Mouse (Mus musculus) left cerebral cortex, adult 2 months (tissue): ENCODE measurements at regions not wholly inside any gene's neighbourhood (a gene's known extent, or its start where the extent isn't known, plus 50 kb on each side); places are given as distances from the start of the nearest gene placed in this dataset.

Experiments used
- DNase-seq, 2 experiments: peaks; one replicate each; pipeline ENCODE4 v3.0.0; 2021 to 2022; ENCODE audit warnings: low spot score in 2 of 2, mixed read lengths in 1 of 2; ENCODE audit errors: extremely low spot score in 1 of 2
- H3K27ac ChIP-seq: fragments of 200-600 bp; 2 replicates; pipeline ENCODE4 v1.8.1; 2022
- H3K4me3 ChIP-seq: fragments of 200-600 bp; 2 replicates; pipeline ENCODE4 v1.8.1; 2022
- CTCF ChIP-seq: fragments of 200-600 bp; IDR thresholded peaks from 2 replicates; pipeline ENCODE4 v1.8.1; 2022; ENCODE audit warnings: antibody characterized with exemption, mild to moderate bottlenecking, moderate library complexity
- intact Hi-C: fragments of 180-260 bp; cut with DNase I; formaldehyde crosslinking; loops from one replicate; pipeline ENCODE4 v1.15.1; 2025

DNA sequence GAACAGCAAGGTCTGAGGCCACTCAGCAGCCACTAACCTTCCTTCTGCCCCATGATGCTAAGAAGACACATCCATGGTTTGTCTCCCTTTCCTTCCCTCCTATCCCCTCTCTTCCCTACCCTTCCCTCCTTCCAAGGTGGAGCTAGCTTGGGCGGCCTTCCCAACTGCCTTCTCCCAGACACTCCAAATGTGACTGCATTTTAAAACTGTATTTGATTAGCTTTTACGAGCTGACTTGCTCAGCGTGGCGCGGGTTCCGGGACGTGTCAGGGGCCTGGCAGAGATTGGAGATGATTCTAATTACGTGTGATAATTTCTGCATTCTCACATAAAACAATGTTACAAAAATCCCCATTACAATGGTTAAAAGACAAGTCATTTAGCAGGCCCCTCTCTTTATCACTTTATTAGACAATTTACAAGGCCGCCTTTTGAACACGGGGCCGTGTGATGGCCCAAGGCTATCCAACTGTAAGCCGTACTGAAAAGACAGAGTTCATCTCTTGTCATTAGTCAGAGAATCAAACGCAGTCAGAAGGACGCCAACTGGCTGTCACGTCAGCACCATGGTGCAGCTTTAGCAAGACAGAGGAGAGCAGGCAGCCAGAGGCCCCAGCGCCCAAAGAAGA lies 108.2 kb downstream of the Cryba4 start:
- Histone ChIP-seq H3K4me3 (no peak overlapping the region), H3K27ac (no peak overlapping the region)
- TF ChIP-seq CTCF, result no peak
- intact Hi-C loops, result loop anchor here (5.0 kb wide), 1 partner anchor 52 kb away; no protein-coding TSS in a partner anchor
- DNase-seq, result no peak

DNA sequence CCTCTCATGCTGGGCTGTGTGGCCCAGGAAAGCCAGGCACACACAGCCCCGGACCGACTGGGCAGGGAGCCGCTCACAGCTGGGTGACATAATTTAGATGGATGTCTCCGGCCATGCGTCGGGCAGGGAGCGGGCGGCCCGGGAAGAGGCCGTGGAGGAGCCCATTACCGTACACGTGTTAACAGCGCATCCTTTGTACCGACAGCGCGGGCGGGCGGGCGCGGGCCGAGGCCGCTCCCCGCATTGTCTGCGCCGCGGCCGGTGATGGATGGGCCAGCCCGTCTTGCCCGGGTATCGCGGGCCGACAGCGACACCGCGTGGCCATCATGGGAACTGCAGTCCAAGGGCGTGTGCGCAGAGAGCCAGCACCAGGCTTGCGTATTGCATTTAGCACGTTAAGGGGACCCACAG lies 98.6 kb downstream of the Cryba4 start:
- H3K27ac ChIP-seq, result no peak overlapping the region
- intact Hi-C loops, result loop anchor here (1.0 to 10.0 kb wide), 4 partner anchors 223 to 879 kb away; no protein-coding TSS in a partner anchor
- DNase-seq, result peak; percentile 81 to 89
- H3K4me3 ChIP-seq, result peak overlapping the region; percentile 41
- TF ChIP-seq CTCF, result peak; percentile 100

- TF ChIP-seq CTCF, result no peak
- Histone ChIP-seq H3K4me3 (no peak overlapping the region), H3K27ac (no peak overlapping the region)
- DNase-seq, result no peak
- intact Hi-C loops, result loop anchor here (1.0 to 10.0 kb wide), 3 partner anchors 602 to 880 kb away; no protein-coding TSS in a partner anchor
Observed at GRCm38 (mm10) chr5:112154650-112155049, 97.7 kb downstream of the Cryba4 start.

GRCm38 (mm10) chr5:112155051-112155450 lies 97.3 kb downstream of the Cryba4 start:
- Histone ChIP-seq H3K4me3 (no peak overlapping the region), H3K27ac (no peak overlapping the region)
- DNase-seq, result no peak
- no peak for TF ChIP-seq CTCF
- intact Hi-C loops, result loop anchor here (10.0 kb wide), 1 partner anchor 880 kb away; no protein-coding TSS in a partner anchor

DNA sequence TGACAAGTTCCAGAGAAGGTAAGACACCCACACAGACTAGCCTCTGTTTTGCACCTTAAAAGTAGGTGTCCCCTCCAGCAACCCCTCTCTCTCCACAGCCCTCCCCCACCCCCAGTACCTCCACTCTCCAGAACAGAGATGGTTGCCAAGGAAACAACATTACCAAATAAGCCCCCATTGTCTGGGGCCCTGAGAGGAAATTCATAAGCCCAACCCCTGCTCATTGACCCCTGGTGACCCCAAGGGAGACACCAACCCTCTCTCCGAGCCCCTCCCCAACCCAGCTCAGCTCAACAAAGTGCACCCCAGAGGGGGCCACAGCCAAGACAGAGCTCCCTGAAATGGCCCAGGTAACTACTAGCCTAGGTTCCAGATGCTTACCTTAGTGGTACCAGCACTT lies 96.3 kb downstream of the Cryba4 start:
- intact Hi-C loops, result loop anchor here (10.0 kb wide), 1 partner anchor 881 kb away; no protein-coding TSS in a partner anchor
- no peak overlapping the region for H3K27ac ChIP-seq
- DNase-seq, result no peak
- TF ChIP-seq CTCF, result no peak
- H3K4me3 ChIP-seq, result no peak overlapping the region

DNA sequence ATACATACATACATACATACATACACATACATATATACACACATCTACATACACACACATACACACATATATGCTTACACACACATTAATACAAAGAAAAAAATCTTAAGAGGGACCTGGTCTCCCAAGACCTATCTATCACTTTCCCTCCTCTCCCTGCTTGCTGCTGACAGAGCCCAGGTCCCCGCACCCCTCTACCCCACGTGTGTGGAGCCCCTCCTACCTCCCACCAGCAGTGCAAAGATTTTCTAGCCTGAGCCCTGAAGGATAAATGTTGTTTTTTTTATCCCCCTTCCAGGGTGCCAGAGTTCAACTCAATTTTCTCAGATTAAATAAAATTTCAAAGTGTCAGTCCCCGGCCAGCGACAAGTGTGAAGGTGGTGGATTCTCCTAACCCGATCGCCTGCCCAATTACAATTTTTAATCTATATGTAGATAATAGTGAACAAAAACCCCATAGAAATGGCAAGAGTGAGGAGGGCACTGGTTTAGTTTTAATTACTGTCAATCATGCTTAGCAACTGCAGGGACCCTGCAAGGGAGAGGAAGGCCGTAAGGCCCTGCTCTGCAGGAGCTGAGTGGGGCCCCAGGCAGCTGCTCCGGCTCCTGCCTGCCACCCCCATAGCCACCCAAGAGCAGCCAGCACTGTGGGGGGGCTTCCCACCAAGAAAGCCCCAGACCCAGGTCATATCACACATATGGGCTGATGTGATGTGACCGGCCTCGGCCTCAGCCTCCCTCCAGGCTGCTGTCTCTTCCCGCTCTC lies 85.7 kb downstream of the Cryba4 start:
- Histone ChIP-seq H3K4me3 (no peak overlapping the region), H3K27ac (no peak overlapping the region)
- TF ChIP-seq CTCF, result no peak
- no peak for DNase-seq
- intact Hi-C loops, result no loop called here

DNA sequence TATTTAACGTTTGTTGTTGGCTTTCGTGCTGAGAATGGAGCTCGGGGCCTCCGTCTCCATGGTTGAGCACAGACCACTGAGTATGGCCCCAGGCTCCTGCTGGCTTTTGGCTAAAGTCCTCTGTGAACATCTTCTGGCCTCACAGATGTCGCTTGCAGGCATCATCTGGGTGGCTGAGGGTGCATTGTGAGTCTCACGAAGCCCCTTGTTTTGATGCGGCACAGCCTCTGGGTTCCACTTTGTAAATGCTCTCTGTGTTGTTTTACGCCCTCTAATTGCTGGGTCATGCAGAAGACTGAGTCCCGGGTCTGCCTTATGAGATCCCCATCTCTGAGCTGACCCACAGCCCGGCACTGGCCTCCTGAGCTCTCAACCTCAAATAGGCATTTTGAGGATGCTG lies 84.5 kb downstream of the Cryba4 start:
- DNase-seq, result no peak
- intact Hi-C loops, result no loop called here
- TF ChIP-seq CTCF, result no peak
- no peak overlapping the region for H3K27ac ChIP-seq
- no peak overlapping the region for H3K4me3 ChIP-seq

DNA sequence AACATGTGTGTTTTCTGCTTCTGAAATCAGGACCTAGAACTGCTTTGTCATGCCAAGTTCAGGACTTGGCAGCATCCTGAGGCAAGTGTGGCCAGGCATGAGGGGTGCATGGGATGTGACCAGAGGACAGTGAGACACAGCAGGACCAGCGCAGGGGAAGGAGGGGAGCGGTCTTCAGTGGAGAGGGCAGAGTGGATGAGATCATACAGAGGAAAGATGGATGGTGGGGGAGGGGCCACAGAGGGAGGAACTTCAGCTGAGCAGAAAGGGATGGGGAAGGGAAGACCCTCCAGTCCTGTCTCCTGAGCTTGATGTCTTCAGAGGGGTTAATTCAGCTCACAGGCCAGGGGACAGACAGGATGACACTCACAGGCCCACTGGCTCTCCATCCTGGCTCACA lies 81.0 kb downstream of the Cryba4 start:
- TF ChIP-seq CTCF, result no peak
- Histone ChIP-seq H3K4me3 (no peak overlapping the region), H3K27ac (no peak overlapping the region)
- no peak for DNase-seq
- intact Hi-C loops, result no loop called here

GRCm38 (mm10) chr5:112179213-112180057 lies 72.9 kb downstream of the Cryba4 start:
- H3K4me3 ChIP-seq, result no peak overlapping the region
- H3K27ac ChIP-seq, result no peak overlapping the region
- intact Hi-C loops, result loop anchor here (10.0 kb wide), 1 partner anchor 765 kb away; the partner anchor contains the start of gene Mn1
- peak in 1 of 2 experiments; percentile 15 for DNase-seq
- peak; percentile 52 for TF ChIP-seq CTCF

DNA sequence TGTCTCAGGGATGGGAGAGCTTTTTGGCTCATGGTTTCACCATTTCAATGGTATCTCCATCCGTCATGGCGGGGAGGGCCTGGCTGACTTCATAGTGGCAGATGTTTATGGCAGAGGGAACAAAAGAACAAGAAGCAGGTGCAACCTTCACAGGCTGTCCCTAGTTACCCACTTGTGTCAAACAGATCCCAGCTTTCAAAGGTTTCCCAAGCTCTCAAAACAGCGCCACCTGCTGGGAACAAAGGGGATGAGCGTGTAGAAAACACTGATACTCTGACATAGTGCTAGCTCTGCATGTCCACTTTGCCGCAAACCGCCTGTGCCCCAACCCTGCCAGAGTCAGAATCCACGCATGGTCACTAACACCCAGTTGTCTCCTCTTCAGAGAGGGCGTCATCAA lies 69.5 kb downstream of the Cryba4 start:
- intact Hi-C loops, result loop anchor here (10.0 kb wide), 1 partner anchor 768 kb away; the partner anchor contains the start of gene Mn1
- peak; percentile 14 to 32 for DNase-seq
- H3K27ac ChIP-seq, result no peak overlapping the region
- TF ChIP-seq CTCF, result peak; percentile 68
- no peak overlapping the region for H3K4me3 ChIP-seq

DNA sequence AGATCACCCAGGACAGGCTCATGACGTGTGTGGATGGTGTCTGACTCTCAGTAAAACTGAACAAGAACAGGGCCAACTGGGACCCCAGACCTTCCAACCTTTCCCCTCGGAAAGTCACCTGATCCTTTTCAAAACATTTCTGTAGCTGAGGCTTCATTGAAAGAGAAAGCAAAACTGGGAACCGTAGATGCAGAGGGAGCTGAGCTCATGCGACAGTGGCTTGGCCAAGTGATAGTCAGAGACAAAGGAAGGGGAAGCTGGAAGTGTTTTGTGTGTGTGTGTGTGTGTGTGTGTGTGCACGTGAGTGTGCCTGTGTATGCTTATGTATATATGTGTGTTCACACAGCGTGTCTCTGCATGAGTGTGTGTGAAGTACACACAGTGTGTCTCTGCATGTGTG lies 56.7 kb downstream of the Cryba4 start:
- no peak for TF ChIP-seq CTCF
- Histone ChIP-seq H3K4me3 (no peak overlapping the region), H3K27ac (no peak overlapping the region)
- DNase-seq, result no peak
- intact Hi-C loops, result no loop called here
